Mouse (Mus musculus): Measurements from ENCODE around the gene Tifab. TPM values are rescaled to one million over a fixed set of nuclear protein-coding genes. Genes with fewer than 3 reads are reported as not detected.
A peak's percentile ranks its signal among the peaks of the same experiment; 100 is the strongest.

Gene Tifab
- polyA plus RNA-seq, 1 experiment from 2014 or later: 4.5 TPM

GRCm38 (mm10) chr13:56132326-56132936 is 46.3 kb downstream of the Tifab start:
- Histone ChIP-seq H3K4me2 (replicated peaks) (0 out of 2 replicates have a peak overlapping the region, but pooled peaks have one; percentile 81), H3K9ac (0 out of 2 replicates have a peak overlapping the region, but pooled peaks have one; percentile 8), H3K4me3 (replicated peaks) (no peak overlapping the region), H3K27me3 (replicated peaks) (no peaks in the 10 kb centered on the region), H3K36me3 (peaks cover 14% of the 10 kb centered on the region), H3K4me1 (replicated peaks) (peaks cover 26% of the 10 kb centered on the region), H3K9me3 (no peaks in the 10 kb centered on the region), H3K27ac (no peak overlapping the region)
- 66% methylated on average over 11 of the region's 11 CpGs for WGBS
- ATAC-seq: no peak

DNA sequence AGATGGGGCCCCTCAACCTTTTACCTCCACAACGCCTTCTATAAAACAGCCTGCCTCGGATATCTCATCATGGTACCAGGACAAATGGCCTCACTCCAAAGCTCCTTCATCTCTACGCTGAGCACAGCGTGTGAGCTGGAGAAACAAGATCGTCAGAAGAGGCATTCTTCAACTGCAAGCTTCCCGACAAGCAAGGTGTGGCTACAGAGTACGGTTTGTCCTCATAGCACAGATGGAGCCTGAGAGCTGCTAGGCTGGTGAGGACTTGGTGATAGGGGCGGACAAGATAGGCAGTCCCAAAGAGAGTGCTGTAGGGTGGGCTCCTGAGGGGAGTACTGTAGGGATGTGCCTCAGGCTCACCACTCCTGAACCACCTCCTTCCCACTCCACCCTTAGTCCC is 48.1 kb downstream of the Tifab start:
- Histone ChIP-seq H3K4me2 (replicated peaks) (no peak overlapping the region), H3K9ac (no peak overlapping the region), H3K9me3 (no peaks in the 10 kb centered on the region), H3K27ac (no peak overlapping the region), H3K4me3 (replicated peaks) (no peak overlapping the region), H3K4me1 (replicated peaks) (peaks cover 26% of the 10 kb centered on the region), H3K36me3 (peaks cover 29% of the 10 kb centered on the region), H3K27me3 (replicated peaks) (no peaks in the 10 kb centered on the region)
- WGBS: 69% methylated on average over 8 of the region's 8 CpGs
- no peak for ATAC-seq

DNA sequence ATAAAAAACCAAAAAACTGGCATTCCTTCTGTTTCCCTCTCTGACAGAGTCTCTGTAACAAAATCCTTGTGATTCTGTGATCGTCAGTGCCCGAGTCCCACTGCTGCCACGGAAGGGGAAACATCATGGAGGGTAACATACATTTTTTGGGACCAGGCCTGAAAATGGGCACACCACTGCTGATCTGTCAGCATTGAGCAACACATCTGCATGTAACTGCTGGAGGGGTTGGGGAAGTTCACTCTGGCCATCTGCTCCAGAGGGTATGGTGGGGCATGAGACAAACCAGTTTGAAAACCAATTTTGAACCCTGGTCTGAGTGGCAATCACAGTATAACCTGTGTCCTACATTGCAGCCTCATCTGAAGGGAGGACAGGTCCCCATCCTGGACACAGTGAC is 49.1 kb downstream of the Tifab start:
- peaks cover 26% of the 10 kb centered on the region for H3K4me1 ChIP-seq (replicated peaks)
- H3K9me3 ChIP-seq: no peaks in the 10 kb centered on the region
- peaks cover 31% of the 10 kb centered on the region for H3K36me3 ChIP-seq
- no peaks in the 10 kb centered on the region for H3K27me3 ChIP-seq (replicated peaks)
- no peak overlapping the region for H3K9ac ChIP-seq
- WGBS: 96% methylated on average over 3 of the region's 3 CpGs
- no peak overlapping the region for H3K4me3 ChIP-seq (replicated peaks)
- no peak overlapping the region for H3K4me2 ChIP-seq (replicated peaks)
- ATAC-seq: no peak
- H3K27ac ChIP-seq: no peak overlapping the region

DNA sequence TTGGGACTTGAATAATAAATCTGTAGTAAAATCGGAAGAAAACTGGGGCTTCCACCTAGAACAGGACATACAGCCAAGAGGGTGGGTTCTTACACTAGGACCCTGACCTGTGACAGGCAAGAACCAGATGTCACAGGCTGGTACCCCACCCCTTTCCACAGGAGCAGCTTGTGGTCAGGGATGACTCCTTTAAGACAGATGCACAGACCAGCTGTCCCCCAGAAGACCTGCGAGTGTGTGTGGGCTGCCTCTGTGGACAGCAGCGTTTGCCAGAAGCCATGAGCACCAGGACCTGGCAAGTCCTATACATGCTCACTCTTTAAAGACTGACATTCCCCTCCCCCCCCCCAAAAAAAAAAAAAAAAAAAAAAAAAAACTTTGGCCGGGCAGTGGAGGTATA is 49.7 kb downstream of the Tifab start:
- Histone ChIP-seq H3K36me3 (peaks cover 36% of the 10 kb centered on the region), H3K4me2 (replicated peaks) (no peak overlapping the region), H3K27ac (no peak overlapping the region), H3K9me3 (no peaks in the 10 kb centered on the region), H3K4me3 (replicated peaks) (no peak overlapping the region), H3K4me1 (replicated peaks) (peaks cover 23% of the 10 kb centered on the region), H3K27me3 (replicated peaks) (no peaks in the 10 kb centered on the region), H3K9ac (no peak overlapping the region)
- no peak for ATAC-seq
- WGBS: 77% methylated on average over 4 of the region's 4 CpGs

DNA sequence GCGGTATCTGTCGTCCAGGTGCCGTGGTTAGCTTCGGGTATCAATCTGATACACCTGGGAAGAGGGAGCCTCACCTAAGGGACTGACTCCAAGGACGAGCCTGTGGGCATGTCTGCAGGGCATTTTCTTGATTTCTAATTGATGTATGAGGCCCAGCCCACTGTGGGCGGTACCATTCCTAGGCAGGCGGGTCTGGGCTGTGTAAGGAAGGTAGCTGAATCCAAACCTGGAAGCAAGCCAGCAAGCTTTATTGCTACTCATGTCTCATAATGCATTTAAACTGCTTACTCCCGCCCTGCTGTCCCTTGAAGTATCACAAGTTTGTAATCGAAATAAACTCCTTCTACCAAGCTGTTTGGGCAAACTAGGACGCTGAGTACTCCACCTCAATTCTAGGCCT is 53.1 kb downstream of the Tifab start:
- 0 out of 2 replicates have a peak, but pooled peaks cover 6% of the 10 kb centered on the region for H3K4me1 ChIP-seq (replicated peaks)
- peak; percentile 58 for ATAC-seq
- no peak overlapping the region for H3K27ac ChIP-seq
- no peaks in the 10 kb centered on the region for H3K9me3 ChIP-seq
- H3K9ac ChIP-seq: no peak overlapping the region
- H3K27me3 ChIP-seq (replicated peaks): no peaks in the 10 kb centered on the region
- no peak overlapping the region for H3K4me3 ChIP-seq (replicated peaks)
- 87% methylated on average over 10 of the region's 10 CpGs for WGBS
- no peak overlapping the region for H3K4me2 ChIP-seq (replicated peaks)
- H3K36me3 ChIP-seq: peaks cover 59% of the 10 kb centered on the region

Other genes starting within 250 kb of the Tifab start
- 297 and 322 TPM in 2 replicates for gene H2afy, start 42.5 kb downstream of the Tifab start, polyA plus RNA-seq (2015; fragmentation: Nextera tagmentation; extraction: Ambion mirVana)
- not detected in 2 replicates for gene Neurog1, start 73.3 kb upstream of the Tifab start, polyA plus RNA-seq (2015; fragmentation: Nextera tagmentation; extraction: Ambion mirVana)
- 7.9 and 9.9 TPM in 2 replicates for gene Cxcl14, start 117.7 kb upstream of the Tifab start, polyA plus RNA-seq (2015; fragmentation: Nextera tagmentation; extraction: Ambion mirVana)
- not detected in 2 replicates for gene Gm3045, start 247.7 kb upstream of the Tifab start, polyA plus RNA-seq (2015; fragmentation: Nextera tagmentation; extraction: Ambion mirVana)